Mouse (Mus musculus): ENCODE data around the gene Zic1.

GRCm38 (mm10) chr9:91383441-91384135 lies 18.0 kb upstream of the Zic1 start:
- no peak for TF ChIP-seq EP300 (IDR thresholded peaks at IDR 0.05)
- no peak for TF ChIP-seq CTCF (IDR thresholded peaks at IDR 0.05)
